Mouse (Mus musculus) frontal cortex, postnatal 25 days (tissue): ENCODE measurements around the gene Sec14l3.
"Not testable (repeated sequence)": the region's sequence is repeated elsewhere in the genome, so short reads cannot be mapped to it uniquely, and the experiment has no call there.

Experiments used
- DNase-seq, 2 experiments: peaks; one replicate each; pipeline ENCODE4 v3.0.0; 2022; ENCODE audit warnings: low spot score in 2 of 2

Gene Sec14l3

GRCm38 (mm10) chr11:4064627-4065122 is at the start of gene Sec14l3:
Gene Sec14l3, plus strand, starts transcription at chr11:4064841.
- no peak for DNase-seq

GRCm38 (mm10) chr11:4015796-4016195 is 48.8 kb upstream of the Sec14l3 start:
- not testable (repeated sequence) for DNase-seq

- DNase-seq = not testable (repeated sequence)
Measured at GRCm38 (mm10) chr11:4022111-4022510, 42.5 kb upstream of the Sec14l3 start.

- DNase-seq = no peak
Measured at GRCm38 (mm10) chr11:4023321-4023720, 41.3 kb upstream of the Sec14l3 start.

- DNase-seq = no peak
Measured at GRCm38 (mm10) chr11:4027066-4027465, 37.6 kb upstream of the Sec14l3 start.

- peak in 1 of 2 experiments; percentile 16 for DNase-seq
Measured at GRCm38 (mm10) chr11:4027561-4028334, 36.9 kb upstream of the Sec14l3 start.

- no peak for DNase-seq
Measured at GRCm38 (mm10) chr11:4029343-4029742, 35.3 kb upstream of the Sec14l3 start.

- no peak for DNase-seq
Measured at GRCm38 (mm10) chr11:4031126-4031941, 33.3 kb upstream of the Sec14l3 start, which contains the start of gene Sec14l4. Gene Sec14l4, plus strand, starts transcription at chr11:4031462.

GRCm38 (mm10) chr11:4031961-4032360 is 32.7 kb upstream of the Sec14l3 start:
- DNase-seq = no peak

GRCm38 (mm10) chr11:4033471-4033870 is 31.2 kb upstream of the Sec14l3 start:
- no peak for DNase-seq

GRCm38 (mm10) chr11:4034169-4034568 is 30.5 kb upstream of the Sec14l3 start:
- DNase-seq = no peak

GRCm38 (mm10) chr11:4035116-4035892 is 29.3 kb upstream of the Sec14l3 start:
- no peak for DNase-seq

GRCm38 (mm10) chr11:4035916-4036315 is 28.7 kb upstream of the Sec14l3 start:
- no peak for DNase-seq

GRCm38 (mm10) chr11:4036365-4037084 is 28.1 kb upstream of the Sec14l3 start:
- DNase-seq = no peak

GRCm38 (mm10) chr11:4039951-4040350 is 24.7 kb upstream of the Sec14l3 start:
- DNase-seq = no peak

GRCm38 (mm10) chr11:4041123-4041625 is 23.5 kb upstream of the Sec14l3 start:
- no peak for DNase-seq

GRCm38 (mm10) chr11:4043081-4043480 is 21.6 kb upstream of the Sec14l3 start:
- DNase-seq = no peak

GRCm38 (mm10) chr11:4046526-4046925 is 18.1 kb upstream of the Sec14l3 start:
- DNase-seq = no peak

GRCm38 (mm10) chr11:4047766-4048165 is 16.9 kb upstream of the Sec14l3 start:
- DNase-seq = no peak

GRCm38 (mm10) chr11:4048438-4048837 is 16.2 kb upstream of the Sec14l3 start:
- no peak for DNase-seq

- DNase-seq = peak; percentile 55 to 65
Measured at GRCm38 (mm10) chr11:4053586-4053985, 11.1 kb upstream of the Sec14l3 start.
